Mouse (Mus musculus) CH12.LX (cell line): ENCODE measurements around the gene Atad1. TPM values are rescaled to one million over a fixed set of nuclear protein-coding genes. Genes with fewer than 3 reads are reported as not detected.

ENCODE experiments used
- DNase-seq: peaks from one replicate; pipeline ENCODE4 v3.0.0-alpha.2; 2013; ENCODE audit errors: extremely low read depth
- H3K27ac ChIP-seq: 2 replicates; pipeline ENCODE4 v1.5.1; 2012; ENCODE audit warnings: low read depth, mild to moderate bottlenecking, control low read depth, moderate library complexity; ENCODE audit not compliant: insufficient read depth
- H3K27me3 ChIP-seq: replicated peaks from 2 replicates; pipeline ENCODE3; 2012; ENCODE audit warnings: inconsistent platforms
- H3K36me3 ChIP-seq, 2 experiments: replicated peaks in 1 of 2; 2 replicates each; pipeline versions ENCODE3 to v1.6.1; 2012; ENCODE audit warnings: inconsistent platforms in 1 of 2, low read length in 1 of 2, mild to moderate bottlenecking in 1 of 2, mixed read lengths in 1 of 2, moderate library complexity in 1 of 2; ENCODE audit not compliant: control insufficient read depth in 1 of 2, insufficient read depth in 1 of 2
- H3K4me1 ChIP-seq, 2 experiments: 2 replicates each; pipeline ENCODE4 v1.6.1; 2012; ENCODE audit warnings: inconsistent platforms in 1 of 2, moderate library complexity in 1 of 2; ENCODE audit not compliant: insufficient read depth in 2 of 2, control insufficient read depth in 1 of 2
- H3K4me2 ChIP-seq: 2 replicates; pipeline ENCODE4 v1.6.1; 2012; ENCODE audit warnings: low read depth, mild to moderate bottlenecking, control low read depth; ENCODE audit not compliant: poor library complexity, insufficient read depth, severe bottlenecking
- H3K4me3 ChIP-seq, 3 experiments: fragments of 150-350 bp in 1 of 3; sonication (generic) in 1 of 3; replicated peaks in 1 of 3; 2 replicates each; pipeline versions ENCODE3 to v1.5.1; 2011 to 2012; ENCODE audit warnings: low read depth in 2 of 3, low read length in 2 of 3, mild to moderate bottlenecking in 2 of 3, moderate library complexity in 2 of 3, control low read depth in 1 of 3, improper control_type of control experiment in 1 of 3, inconsistent platforms in 1 of 3, mixed read lengths in 1 of 3; ENCODE audit not compliant: poor library complexity in 1 of 3
- H3K79me2 ChIP-seq: replicated peaks from 2 replicates; pipeline ENCODE4 v1.6.1; 2012; ENCODE audit warnings: mild to moderate bottlenecking, moderate library complexity; ENCODE audit not compliant: control insufficient read depth, poor library complexity, insufficient read depth, severe bottlenecking; ENCODE audit errors: extremely low read depth
- H3K9ac ChIP-seq: 2 replicates; pipeline ENCODE4 v1.6.1; 2012; ENCODE audit warnings: low read depth, mild to moderate bottlenecking, control low read depth, moderate library complexity; ENCODE audit not compliant: insufficient read depth
- H3K9me3 ChIP-seq: replicated peaks from 2 replicates; pipeline ENCODE3; 2012; ENCODE audit warnings: low read length, inconsistent platforms, mixed read lengths
- CTCF ChIP-seq, 2 experiments: IDR thresholded peaks in 1 of 2; conservative IDR thresholded peaks in 1 of 2; 2 replicates each; pipeline ENCODE4 v1.5.1; 2011 to 2012; ENCODE audit warnings: low read depth in 2 of 2, low read length in 2 of 2, improper control_type of control experiment in 1 of 2, inconsistent platforms in 1 of 2, mild to moderate bottlenecking in 1 of 2, moderate library complexity in 1 of 2
- ELF1 ChIP-seq: IDR thresholded peaks from 2 replicates; pipeline ENCODE4 v1.6.1; 2014; ENCODE audit warnings: low read depth, mild to moderate bottlenecking, inconsistent platforms, low read length, improper control_type of control experiment
- ETS1 ChIP-seq: conservative IDR thresholded peaks from 2 replicates; pipeline ENCODE4 v1.6.1; 2012; ENCODE audit warnings: low read depth, mild to moderate bottlenecking, inconsistent platforms, low read length, improper control_type of control experiment, moderate library complexity
- HCFC1 ChIP-seq: IDR thresholded peaks from 2 replicates; pipeline ENCODE4 v1.6.1; 2012; ENCODE audit warnings: low read depth, mild to moderate bottlenecking, inconsistent platforms, low read length, improper control_type of control experiment
- IRF4 ChIP-seq: IDR thresholded peaks from 2 replicates; pipeline ENCODE4 v1.6.1; 2014; ENCODE audit warnings: low read depth, mild to moderate bottlenecking, inconsistent platforms, low read length, improper control_type of control experiment
- JUND ChIP-seq: conservative IDR thresholded peaks from 2 replicates; pipeline ENCODE4 v1.6.1; 2011; ENCODE audit warnings: low read depth, low read length, improper control_type of control experiment
- KAT2A ChIP-seq: IDR thresholded peaks from 2 replicates; pipeline ENCODE4 v1.6.1; 2012; ENCODE audit warnings: low read length, improper control_type of control experiment, inconsistent platforms; ENCODE audit not compliant: insufficient replicate concordance
- MAX ChIP-seq: IDR thresholded peaks from 2 replicates; pipeline ENCODE4 v1.6.1; 2011; ENCODE audit warnings: low read length, improper control_type of control experiment
- MAZ ChIP-seq: IDR thresholded peaks from 2 replicates; pipeline ENCODE4 v1.6.1; 2012; ENCODE audit warnings: low read depth, mild to moderate bottlenecking, inconsistent platforms, low read length, improper control_type of control experiment, moderate library complexity
- MEF2A ChIP-seq: IDR thresholded peaks from 2 replicates; pipeline ENCODE4 v1.6.1; 2014; ENCODE audit warnings: low read depth, mild to moderate bottlenecking, inconsistent platforms, low read length, improper control_type of control experiment, borderline replicate concordance
- MXI1 ChIP-seq: IDR thresholded peaks from 2 replicates; pipeline ENCODE4 v1.6.1; 2011; ENCODE audit warnings: mild to moderate bottlenecking, low read depth, low read length, improper control_type of control experiment
- MYC ChIP-seq: IDR thresholded peaks from 2 replicates; pipeline ENCODE4 v1.6.1; 2011; ENCODE audit warnings: low read depth, mild to moderate bottlenecking, improper control_type of control experiment, low read length
- NELFE ChIP-seq: IDR thresholded peaks from 2 replicates; pipeline ENCODE4 v1.6.1; 2011; ENCODE audit warnings: low read depth, low read length, improper control_type of control experiment
- PAX5 ChIP-seq: IDR thresholded peaks from 2 replicates; pipeline ENCODE4 v1.6.1; 2012; ENCODE audit warnings: low read length, inconsistent platforms, mixed read lengths
- POLR2A ChIP-seq: IDR thresholded peaks from 2 replicates; pipeline ENCODE4 v1.6.1; 2011; ENCODE audit warnings: low read depth, mild to moderate bottlenecking, improper control_type of control experiment, low read length
- POLR2AphosphoS2 ChIP-seq: IDR thresholded peaks from 2 replicates; pipeline ENCODE4 v1.6.1; 2011; ENCODE audit warnings: low read depth, low read length, improper control_type of control experiment
- RAD21 ChIP-seq: IDR thresholded peaks from 2 replicates; pipeline ENCODE4 v1.6.1; 2011; ENCODE audit warnings: low read depth, mild to moderate bottlenecking, low read length, improper control_type of control experiment, moderate library complexity
- RCOR1 ChIP-seq: conservative IDR thresholded peaks from 2 replicates; pipeline ENCODE4 v1.6.1; 2012; ENCODE audit warnings: low read depth, mild to moderate bottlenecking, inconsistent platforms, low read length, improper control_type of control experiment
- TBP ChIP-seq: conservative IDR thresholded peaks from 2 replicates; pipeline ENCODE4 v1.6.1; 2011; ENCODE audit warnings: low read depth, low read length, improper control_type of control experiment
- TCF12 ChIP-seq: IDR thresholded peaks from 2 replicates; pipeline ENCODE4 v1.6.1; 2014; ENCODE audit warnings: low read depth, mild to moderate bottlenecking, inconsistent platforms, low read length, improper control_type of control experiment
- UBTF ChIP-seq: IDR thresholded peaks from 2 replicates; pipeline ENCODE4 v1.6.1; 2012; ENCODE audit warnings: low read depth, mild to moderate bottlenecking, inconsistent platforms, low read length, improper control_type of control experiment, moderate library complexity
- USF1 ChIP-seq: IDR thresholded peaks from 2 replicates; pipeline ENCODE4 v1.6.1; 2014; ENCODE audit warnings: low read depth, mild to moderate bottlenecking, inconsistent platforms, low read length, improper control_type of control experiment
- ZNF384 ChIP-seq: IDR thresholded peaks from 2 replicates; pipeline ENCODE4 v1.6.1; 2012; ENCODE audit warnings: low read depth, low read length, improper control_type of control experiment, inconsistent platforms
- dilution Hi-C: fragments of 300-500 bp; cut with MboI; formaldehyde crosslinking; loops from 2 replicates; pipeline ENCODE4 v1.14.3; 2020; ENCODE audit warnings: low sequenced_read_pairs; ENCODE audit not compliant: extremely low pct_unique_long_range_greater_than_20kb, extremely low pct_ligation_motif_present
- in situ Hi-C: fragments of 300-500 bp; cut with MboI; formaldehyde crosslinking; loops from 3 replicates; pipeline ENCODE4 v1.14.3; 2019; ENCODE audit warnings: low sequenced_read_pairs, low pct_ligation_motif_present, low pct_unique_long_range_greater_than_20kb, mixed read lengths
- polyA plus RNA-seq: library from polyadenylated mRNA; unstranded; fragments of >175 nt; gene quantifications from 2 replicates; pipeline ENCODE4 v1.2.1, GENCODE M21; 2012; ENCODE audit warnings: low read depth; ENCODE audit not compliant: insufficient read length
- total RNA-seq, 2 experiments: library from RNA; depleted of rRNA; stranded (reverse); fragments of 300-350 nt in 1 of 2; fragments of >200 nt in 1 of 2; gene quantifications; 2 replicates each; pipeline ENCODE4 v1.2.3; 2012 to 2014

The Atad1 gene
- total and polyA plus RNA-seq, 3 experiments, result 78.5 to 268 (median 103) TPM

GRCm38 (mm10) chr19:32755792-32756635 is 16.4 kb upstream of the Atad1 start (continued):
- no peak for TF ChIP-seq ZNF384
- peak; percentile 69 for TF ChIP-seq MXI1
- TF ChIP-seq POLR2AphosphoS2, result peak; percentile 68; the same call in 1 of the 2 replicates
- TF ChIP-seq RAD21, result peak; percentile 50
- TF ChIP-seq CTCF (conservative IDR thresholded peaks at IDR 0.05 in 1 of 2, IDR thresholded peaks at IDR 0.05 in 1 of 2; ENCODE audit: low read depth in 2 of 2, low read length in 2 of 2), result peak in 1 of 2 experiments; percentile 53; a peak in 2 of 4 replicates
- TF ChIP-seq USF1, result peak; percentile 90
- peak; percentile 93 for TF ChIP-seq TCF12
- peak; percentile 92 for TF ChIP-seq KAT2A
- TF ChIP-seq IRF4, result peak; percentile 56
- TF ChIP-seq ELF1, result peak; percentile 33; the same call in 1 of the 2 replicates
- no peak for TF ChIP-seq JUND
- TF ChIP-seq POLR2A, result peak; percentile 76
- 0 out of 2 replicates have a peak, but pooled peaks have one; percentile 4 for TF ChIP-seq ETS1
- TF ChIP-seq MAZ, result peak; percentile 66
- TF ChIP-seq PAX5, result no peak
- peak; percentile 63; the same call in 1 of the 2 replicates for TF ChIP-seq MEF2A
- peak; percentile 96 for TF ChIP-seq MAX
- peak; percentile 67; the same call in 1 of the 2 replicates for TF ChIP-seq UBTF
- no peak for TF ChIP-seq RCOR1
- TF ChIP-seq NELFE, result peak; percentile 79
- peak; percentile 60; the same call in 1 of the 2 replicates for TF ChIP-seq HCFC1

- Histone ChIP-seq H3K4me1 (peaks cover 0 to 14% of the 10 kb centered on the region in 2 experiments; a peak in 2 of 4 replicates), H3K36me3 (no peaks in the 10 kb centered on the region), H3K27me3 (no peaks in the 10 kb centered on the region), H3K27ac (peak overlapping the region; percentile 87)
- in situ Hi-C loops, result loop anchor here (5.0 to 25.0 kb wide), 4 partner anchors 38 to 457 kb away; no protein-coding TSS in a partner anchor
- no peak for TF ChIP-seq POLR2AphosphoS2
- peak; percentile 46 for TF ChIP-seq ETS1
- no peak for TF ChIP-seq JUND
- peak; percentile 31; the same call in 1 of the 2 replicates for TF ChIP-seq MYC
- peak; percentile 83; the same call in 1 of the 2 replicates for TF ChIP-seq ZNF384
- TF ChIP-seq TBP, result 0 out of 2 replicates have a peak, but pooled peaks have one; percentile 19
- TF ChIP-seq, all 38 proteins: peak for 4
- peak; percentile 91 for DNase-seq
- Histone ChIP-seq H3K4me3 (peak overlapping the region; percentile 62 to 75 (median 66)), H3K9ac (peak overlapping the region; percentile 84), H3K79me2 (peaks cover 22% of the 10 kb centered on the region), H3K9me3 (no peaks in the 10 kb centered on the region), H3K4me2 (peak overlapping the region; percentile 95)
- dilution Hi-C loops, result no loop called here
These were observed 15.7 kb upstream of the Atad1 start for GRCm38 (mm10) chr19:32755104-32755791.
